Mouse (Mus musculus): ENCODE measurements around the gene Dusp18.

- TF ChIP-seq TAL1 (IDR thresholded peaks at IDR 0.05; ENCODE audit: low read length) (no peak), GATA1 (IDR thresholded peaks at IDR 0.05; ENCODE audit: low read length) (no peak)
Measured at GRCm38 (mm10) chr11:3909236-3909635, 14.2 kb downstream of the Dusp18 start.
